In the genomic region with DNA sequence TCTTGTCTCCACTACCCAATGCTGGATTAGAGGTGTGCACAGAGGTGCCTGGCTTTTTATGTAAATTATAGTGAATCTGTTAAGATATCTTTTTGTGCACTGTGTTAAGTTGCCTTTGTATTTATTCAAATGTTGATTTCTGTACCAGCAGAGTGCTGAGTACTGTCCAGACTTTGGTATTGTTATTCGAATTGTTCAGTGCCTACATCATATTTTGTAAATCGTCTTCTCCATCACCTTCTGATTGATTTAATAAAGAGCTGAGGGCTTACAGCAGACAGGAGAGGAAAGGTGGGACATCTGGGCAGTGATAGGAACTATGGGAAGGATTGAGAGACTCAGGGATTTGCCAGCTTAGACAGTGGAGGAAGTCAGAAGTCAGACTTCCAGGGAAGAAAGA, we compare ENCODE assay signal across 16 mouse cellular contexts.
"Had no signal": no experiment of that assay in that cellular context is flagged by ENCODE, and none has a peak within 500 bp of the region (broad histone marks: within the 10 kb centered on the region; RNA-seq: fewer than 3 reads in every experiment).

No protein-coding gene starts in this region.

- H3K36me3 ChIP-seq: neural tube, embryonic 12.5 days; neural tube, embryonic 13.5 days; neural tube, embryonic 15.5 days; stomach, embryonic 15.5 days had no signal

- H3K27me3 ChIP-seq: neural tube, embryonic 12.5 days; neural tube, embryonic 13.5 days; neural tube, embryonic 15.5 days; stomach, embryonic 15.5 days had no signal

- H3K9me3 ChIP-seq: neural tube, embryonic 12.5 days; neural tube, embryonic 15.5 days; stomach, embryonic 15.5 days had no signal

- H3K4me3 ChIP-seq: neural tube, embryonic 12.5 days; neural tube, embryonic 13.5 days; neural tube, embryonic 15.5 days; stomach, embryonic 15.5 days had no signal

- H3K4me1 ChIP-seq: stomach, embryonic 15.5 days had no signal

- DNase-seq: retina, postnatal 1 day; right cerebral cortex, adult 18-20 months; right cerebral cortex, postnatal 14 days; right cerebral cortex, postnatal 25 days; right cerebral cortex, postnatal 4 days; spleen, adult 18-20 months; thymus, adult 18-20 months; thymus, adult 2 months; thymus, postnatal 25 days; thymus, postnatal 36 days; thymus, postnatal 4 days had no signal

- H3K27ac ChIP-seq: neural tube, embryonic 12.5 days; neural tube, embryonic 13.5 days; neural tube, embryonic 15.5 days; stomach, embryonic 15.5 days; stomach, postnatal 0 days had no signal
